Mouse (Mus musculus) heart, adult 2 months (tissue): ENCODE results near the gene Grwd1.

Experiments used
- CTCF ChIP-seq: fragments of 200-600 bp; IDR thresholded peaks from 2 replicates; pipeline ENCODE4 v1.8.1; 2022; ENCODE audit warnings: antibody characterized with exemption, mild to moderate bottlenecking, moderate library complexity
- EP300 ChIP-seq: fragments of 200-500 bp; IDR thresholded peaks from 2 replicates; pipeline ENCODE4 v1.6.1; 2011; ENCODE audit warnings: low read depth, low read length, control low read depth; ENCODE audit not compliant: insufficient read depth
- POLR2A ChIP-seq: fragments of 200-500 bp; IDR thresholded peaks from 2 replicates; pipeline ENCODE4 v1.6.1; 2011; ENCODE audit warnings: mild to moderate bottlenecking, low read depth, low read length, control low read depth; ENCODE audit not compliant: insufficient read depth

DNA sequence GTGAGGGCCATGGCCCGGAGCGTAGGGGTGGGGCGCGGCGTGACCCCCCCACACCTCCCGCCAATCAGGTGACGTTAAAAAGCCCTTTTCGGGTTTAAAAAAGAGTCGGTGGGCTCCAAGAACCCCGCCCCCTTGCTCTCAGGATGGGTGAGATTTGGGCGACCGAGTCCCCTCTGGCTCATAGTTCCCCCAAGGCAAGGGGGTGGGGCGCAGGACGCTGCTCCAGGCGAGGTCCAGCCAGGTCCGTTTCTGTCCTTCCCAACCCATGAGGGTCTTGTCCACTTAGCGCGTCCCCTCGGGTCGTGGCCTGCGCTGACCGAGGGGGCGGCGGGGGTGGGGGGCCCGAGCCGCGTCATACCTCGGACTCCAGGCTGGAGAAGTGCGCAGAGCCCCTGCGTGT is 1.7 kb upstream of the Grwd1 start:
- TF ChIP-seq CTCF (no peak), POLR2A (no peak), EP300 (no peak)
